Mouse (Mus musculus) liver, embryonic 11.5 days (tissue): Measurements from ENCODE around the gene Alox12b. TPM values are rescaled to one million over a fixed set of nuclear protein-coding genes. Genes with fewer than 3 reads are reported as not detected.

Source experiments
- ATAC-seq: fragments of 200-750 bp; cut with Nextera tagmentation; replicated peaks from 2 replicates; pipeline ENCODE4 v1.8.0; 2017; ENCODE audit warnings: moderate number of reproducible peaks, mild to moderate bottlenecking, moderate TSS enrichment, moderate library complexity; ENCODE audit not compliant: low FRiP score
- DNase-seq: peaks from one replicate; pipeline ENCODE4 v3.0.0-alpha.2; 2017; ENCODE audit warnings: low spot score
- H3K27ac ChIP-seq: fragments of 300-500 bp; sonication (generic); 2 replicates; pipeline ENCODE4 v1.5.1; 2014; ENCODE audit warnings: mild to moderate bottlenecking, low read depth, low read length, control low read depth
- H3K27me3 ChIP-seq: fragments of 300-500 bp; sonication (generic); replicated peaks from 2 replicates; pipeline ENCODE4 v1.6.1; 2014; ENCODE audit warnings: low read length, mixed read lengths; ENCODE audit not compliant: control insufficient read depth, insufficient read depth
- H3K36me3 ChIP-seq: fragments of 300-500 bp; sonication (generic); 2 replicates; pipeline ENCODE4 v1.6.1; 2014; ENCODE audit warnings: mild to moderate bottlenecking, low read length, moderate library complexity, mixed read lengths; ENCODE audit not compliant: control insufficient read depth, insufficient read depth
- H3K4me1 ChIP-seq: fragments of 300-500 bp; sonication (generic); replicated peaks from 2 replicates; pipeline ENCODE4 v1.6.1; 2014; ENCODE audit warnings: low read length, mixed read lengths; ENCODE audit not compliant: control insufficient read depth, insufficient read depth
- H3K4me2 ChIP-seq: fragments of 300-500 bp; sonication (generic); 2 replicates; pipeline ENCODE4 v1.6.1; 2014; ENCODE audit warnings: mild to moderate bottlenecking, control low read depth, moderate library complexity
- H3K4me3 ChIP-seq: fragments of 300-500 bp; sonication (generic); 2 replicates; pipeline ENCODE4 v1.5.1; 2014; ENCODE audit warnings: low read depth, low read length, control low read depth
- H3K9ac ChIP-seq: fragments of 300-500 bp; sonication (generic); 2 replicates; pipeline ENCODE4 v1.6.1; 2014; ENCODE audit warnings: low read depth, low read length, control low read depth
- H3K9me3 ChIP-seq: fragments of 300-500 bp; sonication (generic); 2 replicates; pipeline ENCODE4 v1.6.1; 2016; ENCODE audit warnings: low read length, inconsistent platforms, mixed read lengths; ENCODE audit not compliant: control insufficient read depth
- WGBS: fragments of 180-500 bp; shearing (Covaris S2); extraction: QIAGEN DNeasy Blood & Tissue Kit; methylation state at CpG from one replicate; pipeline ENCODE4 v1.1.7; 2014; 5-methylcytosine and 5-hydroxymethylcytosine counted together
- polyA plus RNA-seq: library from polyadenylated mRNA; unstranded; fragments of >200 nt; fragmentation: Nextera tagmentation; extraction: Ambion mirVana; gene quantifications from 2 replicates; pipeline ENCODE4 v1.2.1, GENCODE M21; 2014

The Alox12b gene
- polyA plus RNA-seq, 1 experiment from 2014 or later = not detected

- peak within 1 kb of the TSS; percentile 41 for H3K4me2 ChIP-seq
- H3K9me3 ChIP-seq = no peaks in the 10 kb centered on the region
- ATAC-seq (no peak), DNase-seq (no peak)
- peak within 1 kb of the TSS; percentile 3; the same call in 1 of the 2 replicates for H3K4me3 ChIP-seq
- no peaks in the 10 kb centered on the region for H3K4me1 ChIP-seq
- no peak within 1 kb of the TSS for H3K9ac ChIP-seq
- H3K36me3 ChIP-seq = no peaks in the 10 kb centered on the region
- WGBS = 35% methylated on average over 6 of the region's 6 CpGs
- H3K27me3 ChIP-seq = peaks cover 26% of the 10 kb centered on the region
- H3K27ac ChIP-seq = no peak within 1 kb of the TSS
Observed at GRCm38 (mm10) chr11:69197743-69198142, 41.0 kb downstream of the Alox12b start, which contains the start of gene Alox8. Alox8 (minus strand) TSS chr11:69197843.

- Histone ChIP-seq H3K9me3 (no peaks in the 10 kb centered on the region), H3K27me3 (peaks cover 26% of the 10 kb centered on the region), H3K4me2 (no peak overlapping the region), H3K4me3 (no peak overlapping the region), H3K27ac (no peak overlapping the region), H3K36me3 (no peaks in the 10 kb centered on the region), H3K9ac (no peak overlapping the region), H3K4me1 (no peaks in the 10 kb centered on the region)
- no peak for DNase-seq
- 79% methylated on average over 1 of the region's 1 CpGs for WGBS
- no peak for ATAC-seq
Observed at GRCm38 (mm10) chr11:69199251-69199650, 42.5 kb downstream of the Alox12b start.

- no peak overlapping the region for H3K27ac ChIP-seq
- no peaks in the 10 kb centered on the region for H3K36me3 ChIP-seq
- no peaks in the 10 kb centered on the region for H3K9me3 ChIP-seq
- DNase-seq (no peak), ATAC-seq (no peak)
- 30% methylated on average over 6 of the region's 6 CpGs for WGBS
- H3K4me1 ChIP-seq = no peaks in the 10 kb centered on the region
- no peak overlapping the region for H3K4me2 ChIP-seq
- H3K4me3 ChIP-seq = no peak overlapping the region
- H3K9ac ChIP-seq = no peak overlapping the region
- peaks cover 26% of the 10 kb centered on the region for H3K27me3 ChIP-seq
Observed at GRCm38 (mm10) chr11:69200231-69200630, 43.4 kb downstream of the Alox12b start.

- Histone ChIP-seq H3K4me3 (no peak overlapping the region), H3K27me3 (peaks cover 8% of the 10 kb centered on the region), H3K4me2 (no peak overlapping the region), H3K27ac (no peak overlapping the region), H3K9ac (no peak overlapping the region), H3K9me3 (no peaks in the 10 kb centered on the region), H3K36me3 (no peaks in the 10 kb centered on the region), H3K4me1 (no peaks in the 10 kb centered on the region)
- WGBS = 57% methylated on average over 13 of the region's 13 CpGs
- no peak for ATAC-seq
- DNase-seq = no peak
Observed at GRCm38 (mm10) chr11:69202469-69203230, 45.9 kb downstream of the Alox12b start.

GRCm38 (mm10) chr11:69211431-69211830 is 54.6 kb downstream of the Alox12b start:
- Histone ChIP-seq H3K36me3 (no peaks in the 10 kb centered on the region), H3K4me3 (no peak overlapping the region), H3K4me1 (no peaks in the 10 kb centered on the region), H3K9me3 (no peaks in the 10 kb centered on the region), H3K4me2 (no peak overlapping the region), H3K27ac (no peak overlapping the region), H3K9ac (no peak overlapping the region), H3K27me3 (no peaks in the 10 kb centered on the region)
- DNase-seq = no peak
- WGBS = 45% methylated on average over 2 of the region's 2 CpGs
- no peak for ATAC-seq

GRCm38 (mm10) chr11:69217411-69217810 is 60.6 kb downstream of the Alox12b start:
- no peak overlapping the region for H3K4me3 ChIP-seq
- H3K36me3 ChIP-seq = no peaks in the 10 kb centered on the region
- no peaks in the 10 kb centered on the region; the same call in 1 of the 2 replicates for H3K27me3 ChIP-seq
- no peaks in the 10 kb centered on the region for H3K9me3 ChIP-seq
- no peaks in the 10 kb centered on the region for H3K4me1 ChIP-seq
- H3K9ac ChIP-seq = no peak overlapping the region
- H3K27ac ChIP-seq = no peak overlapping the region
- ATAC-seq = no peak
- no peak overlapping the region for H3K4me2 ChIP-seq
- no peak for DNase-seq
- WGBS = 85% methylated on average over 5 of the region's 5 CpGs

- peak; percentile 1 for DNase-seq
- whole genome bisulfite sequencing = 33% methylated on average over 2 of the region's 2 CpGs
- no peak overlapping the region for H3K9ac ChIP-seq
Observed at GRCm38 (mm10) chr11:69218661-69219060, 61.9 kb downstream of the Alox12b start.

More at GRCm38 (mm10) chr11:69218661-69219060, 61.9 kb downstream of the Alox12b start:
- Histone ChIP-seq H3K4me2 (no peak overlapping the region), H3K27me3 (no peaks in the 10 kb centered on the region; the same call in 1 of the 2 replicates), H3K36me3 (no peaks in the 10 kb centered on the region), H3K27ac (no peak overlapping the region), H3K4me1 (no peaks in the 10 kb centered on the region), H3K9me3 (no peaks in the 10 kb centered on the region), H3K4me3 (no peak overlapping the region)
- no peak for ATAC-seq
